Mouse (Mus musculus) liver (tissue): ENCODE results near the gene Spef2.
"Not testable (repeated sequence)": the region's sequence is repeated elsewhere in the genome, so short reads cannot be mapped to it uniquely, and the experiment has no call there.

Experiments
- DNase-seq: peaks from one replicate; pipeline ENCODE4 v3.0.0-alpha.2; 2020; ENCODE audit warnings: mixed read lengths

Spef2 gene

DNA sequence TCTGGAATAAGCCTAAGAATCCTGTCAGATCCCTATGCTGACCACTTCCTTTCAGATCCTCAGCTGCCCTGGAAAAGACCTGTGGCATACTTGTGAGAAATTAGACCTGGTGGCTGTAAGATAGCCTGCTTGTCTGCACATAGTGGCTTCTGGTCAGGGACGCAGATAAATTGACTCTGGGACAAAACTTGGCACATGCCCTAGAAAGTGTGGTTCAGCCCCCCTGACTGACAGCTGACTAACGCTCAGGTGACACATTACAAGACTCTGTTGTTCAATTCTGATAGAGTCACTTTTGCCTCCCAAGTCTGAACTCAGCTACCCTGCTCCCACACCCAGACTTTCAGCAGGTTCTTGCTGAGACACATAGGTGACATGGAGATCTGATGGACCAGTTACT lies 83.7 kb downstream of the Spef2 start:
- DNase-seq, result not testable (repeated sequence)

DNA sequence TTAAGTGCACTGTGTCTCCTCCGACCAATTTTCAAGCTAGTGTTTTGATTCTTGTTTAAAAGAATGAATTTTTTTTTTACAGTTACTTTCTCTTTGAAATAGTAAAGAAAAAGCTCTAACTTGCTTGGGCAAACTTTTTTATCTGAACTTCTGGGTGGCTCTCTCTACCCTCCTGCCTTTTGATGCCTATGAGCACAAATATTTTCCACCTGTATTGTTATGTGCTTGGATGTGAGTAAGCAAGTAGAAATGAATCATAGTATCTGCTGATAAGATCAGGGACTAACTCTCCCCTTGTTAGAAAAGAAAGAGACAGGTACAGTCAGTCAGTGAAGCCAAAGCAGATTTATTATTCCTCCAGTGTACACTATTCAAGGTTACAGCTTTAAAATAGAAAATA lies 87.5 kb downstream of the Spef2 start:
- DNase-seq, result no peak

DNA sequence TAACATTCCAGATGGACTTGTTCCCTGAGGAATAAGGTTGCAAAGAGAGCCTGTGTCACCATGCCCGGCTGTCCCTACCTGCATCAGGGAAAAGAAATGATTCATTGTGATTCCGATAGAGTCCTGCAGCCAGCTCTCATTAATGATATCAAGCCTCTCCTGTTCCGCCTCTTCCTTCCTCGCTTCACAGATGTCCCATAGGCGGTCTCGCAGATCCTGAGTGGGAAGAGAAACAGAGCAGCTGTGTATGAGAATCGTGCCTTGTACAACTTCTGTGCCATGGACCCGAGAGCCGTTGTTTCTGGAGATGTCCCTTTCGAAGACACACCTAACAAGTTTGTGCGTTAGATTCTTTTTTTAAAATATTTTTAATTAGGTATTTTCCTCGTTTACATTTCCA lies 114.2 kb downstream of the Spef2 start:
- DNase-seq, result no peak

DNA sequence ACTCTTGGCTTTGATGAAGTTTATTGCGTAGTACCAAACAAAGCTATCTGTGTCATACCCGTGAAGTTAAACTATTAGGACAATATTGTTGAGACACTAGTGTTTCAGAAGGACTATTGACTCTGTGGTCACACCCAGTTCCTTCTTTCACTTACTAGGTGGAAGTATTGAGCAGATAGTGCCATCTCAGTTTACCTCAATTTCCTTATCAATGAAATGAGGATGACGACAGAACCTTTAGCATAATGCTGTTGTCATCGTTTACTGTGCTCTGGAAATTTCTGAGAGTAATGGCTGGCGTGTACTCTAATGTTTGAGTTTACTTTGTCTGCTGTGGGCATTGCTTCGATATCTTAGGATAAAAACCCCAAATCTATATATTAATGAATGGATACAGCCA lies 117.0 kb downstream of the Spef2 start:
- no peak for DNase-seq

DNA sequence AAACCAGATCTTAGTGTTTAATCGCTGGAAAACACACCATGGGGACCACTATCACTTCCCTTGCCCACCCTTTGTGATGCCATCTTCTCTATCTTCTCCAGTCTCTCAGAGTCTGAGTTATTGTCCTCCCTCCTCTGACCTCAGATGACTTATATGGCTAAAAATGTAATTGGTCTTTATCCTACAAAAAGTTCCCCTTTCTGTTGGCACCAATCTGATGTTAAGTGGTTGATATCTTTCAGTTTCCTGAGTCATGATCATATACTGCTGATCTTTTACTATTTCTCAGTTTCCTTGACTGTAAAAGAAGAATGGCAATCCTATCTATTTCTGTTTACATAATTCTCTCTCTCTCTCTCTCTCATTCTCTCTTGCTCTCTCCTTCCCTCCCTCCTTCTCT lies 119.0 kb downstream of the Spef2 start:
- no peak for DNase-seq

DNA sequence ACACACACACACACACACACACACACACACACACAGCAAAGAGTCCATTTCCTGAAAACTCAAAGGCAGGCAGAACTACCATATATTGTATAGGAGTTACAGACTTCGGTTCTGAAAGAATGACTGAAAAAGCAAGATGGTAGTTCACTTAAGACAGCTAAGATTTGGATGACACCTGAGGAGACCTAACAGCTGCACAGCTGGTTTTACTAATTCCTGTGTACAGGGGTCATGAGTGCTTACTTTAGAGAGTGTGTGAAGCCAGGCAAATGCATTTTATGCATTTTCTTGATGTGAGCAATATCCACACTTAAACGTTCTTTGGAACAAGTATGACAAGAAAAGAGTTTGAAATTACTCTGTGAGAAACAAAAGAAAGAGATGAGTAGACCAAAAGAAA lies 124.0 kb downstream of the Spef2 start:
- DNase-seq, result no peak

DNA sequence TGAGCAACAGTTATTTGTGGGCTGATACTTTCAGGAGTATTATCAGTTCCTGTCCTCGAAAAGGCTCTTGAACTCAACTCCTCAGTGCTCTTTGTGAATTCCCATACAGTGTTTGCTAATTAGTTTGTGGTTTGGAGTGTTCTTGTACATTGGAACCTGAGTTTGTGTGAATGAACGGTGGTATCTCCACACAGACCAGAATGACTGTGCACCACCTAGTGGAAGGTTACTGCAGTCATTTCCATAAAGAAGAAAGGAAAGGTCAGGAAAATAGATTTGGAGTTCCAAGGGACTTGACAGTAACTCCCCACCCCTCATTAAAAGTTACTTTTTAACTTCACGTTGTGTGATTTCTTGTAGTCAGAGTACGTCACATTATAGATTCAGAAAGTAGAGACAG lies 140.5 kb downstream of the Spef2 start:
- no peak for DNase-seq

DNA sequence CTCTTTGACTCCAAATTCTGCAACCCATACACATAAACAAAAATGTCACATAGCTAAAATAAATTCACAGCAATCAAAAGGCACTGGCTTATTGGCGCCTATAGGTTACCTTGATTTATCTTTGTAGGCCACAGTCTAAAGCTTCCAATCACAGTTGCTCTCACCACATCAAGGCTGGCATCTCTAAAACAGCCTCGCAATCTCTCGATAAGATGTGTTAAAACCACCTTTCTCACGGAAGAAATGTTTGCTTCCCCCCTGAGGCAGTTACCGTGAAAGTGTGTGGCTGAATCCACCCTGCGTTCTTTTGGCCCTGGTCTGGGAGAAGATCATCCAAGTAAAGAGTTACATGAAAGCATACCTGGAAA lies 148.6 kb downstream of the Spef2 start:
- DNase-seq, result no peak

DNA sequence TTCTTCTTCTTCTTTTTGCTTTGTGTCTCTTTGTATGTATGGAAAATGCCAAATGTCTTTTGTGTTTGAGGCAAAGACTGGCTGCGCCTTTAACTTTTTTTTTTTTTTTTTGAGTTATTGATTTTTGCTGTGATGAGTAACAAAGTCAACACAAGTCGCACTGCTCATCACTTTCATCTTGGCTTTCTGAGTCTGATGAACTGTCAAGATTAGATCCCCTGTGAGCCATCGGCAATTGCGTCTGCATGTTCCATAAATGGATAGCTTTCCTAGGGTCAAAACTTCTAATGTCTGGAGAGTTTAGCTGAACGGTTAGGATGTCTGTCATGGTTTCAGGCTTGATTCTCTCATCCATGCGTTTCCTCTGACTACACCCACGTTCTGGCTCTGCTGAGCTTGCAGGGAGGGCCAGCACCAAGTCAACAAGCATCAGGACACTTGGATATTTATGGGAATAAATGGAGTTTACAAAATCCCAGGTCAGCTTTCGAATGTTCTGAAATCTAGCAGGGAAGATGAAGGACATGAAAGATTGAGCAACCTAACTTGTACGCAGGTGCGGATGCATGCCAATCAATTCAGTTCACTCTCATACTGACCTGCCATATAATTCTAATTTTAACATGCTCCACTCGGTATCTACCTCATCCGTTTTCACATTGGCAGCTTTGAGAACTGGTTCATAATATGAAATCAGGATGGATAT lies 149.1 kb downstream of the Spef2 start:
- DNase-seq, result no peak

DNA sequence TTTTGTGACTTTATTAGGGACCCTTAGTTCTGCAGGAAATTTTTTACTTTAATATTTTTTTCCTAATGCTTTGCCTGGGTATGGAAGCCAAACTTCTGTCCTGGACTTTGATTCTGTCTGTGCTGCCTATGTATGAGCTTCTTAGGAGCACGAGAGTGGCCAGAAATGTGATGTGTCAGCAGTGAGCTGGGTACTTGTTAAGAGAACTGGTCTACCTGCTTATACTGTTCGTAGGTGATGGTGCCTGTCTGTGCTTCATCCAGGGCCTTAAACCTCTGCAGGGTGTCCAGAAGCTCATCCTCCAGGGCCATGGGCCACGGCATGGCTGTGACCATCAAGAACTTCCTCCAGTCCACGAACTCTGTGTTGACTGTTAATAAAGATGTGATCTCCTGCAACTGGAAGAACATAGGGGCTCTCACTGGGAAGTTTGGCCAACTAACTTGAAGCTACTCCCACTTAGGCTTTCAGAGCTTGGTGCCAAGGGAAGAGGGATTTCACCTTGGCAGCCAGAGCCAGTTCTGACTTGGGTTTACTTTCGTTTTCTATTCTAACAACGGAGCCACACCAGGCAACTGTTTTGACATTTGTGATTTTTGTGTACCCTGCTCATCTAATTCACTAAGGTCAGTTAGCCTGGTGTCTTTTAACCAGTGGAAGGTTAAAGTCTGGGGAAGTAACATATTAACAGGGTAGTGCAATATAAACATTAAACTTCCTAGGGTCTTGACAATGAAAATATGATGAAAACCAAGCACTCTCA lies 152.2 kb downstream of the Spef2 start:
- no peak for DNase-seq

DNA sequence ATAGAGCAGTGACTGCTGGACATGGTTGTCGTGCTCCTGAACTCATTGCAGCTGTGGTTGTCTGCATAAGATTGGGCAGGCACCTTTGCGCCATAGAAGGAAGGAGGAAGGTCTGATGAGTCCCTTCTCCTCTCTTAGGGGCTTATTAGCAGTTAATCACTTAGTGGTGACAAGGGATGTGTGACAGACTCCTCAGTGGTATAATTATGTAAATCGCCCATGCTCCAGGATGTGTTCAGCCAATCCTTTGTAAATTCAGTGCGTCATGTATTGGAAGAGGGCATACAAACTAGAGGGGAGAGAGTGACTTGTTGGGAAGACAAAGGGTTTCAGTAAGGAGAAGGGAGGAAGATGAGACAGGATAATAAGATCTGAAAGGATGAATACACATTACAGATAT lies 158.7 kb downstream of the Spef2 start:
- DNase-seq, result no peak

DNA sequence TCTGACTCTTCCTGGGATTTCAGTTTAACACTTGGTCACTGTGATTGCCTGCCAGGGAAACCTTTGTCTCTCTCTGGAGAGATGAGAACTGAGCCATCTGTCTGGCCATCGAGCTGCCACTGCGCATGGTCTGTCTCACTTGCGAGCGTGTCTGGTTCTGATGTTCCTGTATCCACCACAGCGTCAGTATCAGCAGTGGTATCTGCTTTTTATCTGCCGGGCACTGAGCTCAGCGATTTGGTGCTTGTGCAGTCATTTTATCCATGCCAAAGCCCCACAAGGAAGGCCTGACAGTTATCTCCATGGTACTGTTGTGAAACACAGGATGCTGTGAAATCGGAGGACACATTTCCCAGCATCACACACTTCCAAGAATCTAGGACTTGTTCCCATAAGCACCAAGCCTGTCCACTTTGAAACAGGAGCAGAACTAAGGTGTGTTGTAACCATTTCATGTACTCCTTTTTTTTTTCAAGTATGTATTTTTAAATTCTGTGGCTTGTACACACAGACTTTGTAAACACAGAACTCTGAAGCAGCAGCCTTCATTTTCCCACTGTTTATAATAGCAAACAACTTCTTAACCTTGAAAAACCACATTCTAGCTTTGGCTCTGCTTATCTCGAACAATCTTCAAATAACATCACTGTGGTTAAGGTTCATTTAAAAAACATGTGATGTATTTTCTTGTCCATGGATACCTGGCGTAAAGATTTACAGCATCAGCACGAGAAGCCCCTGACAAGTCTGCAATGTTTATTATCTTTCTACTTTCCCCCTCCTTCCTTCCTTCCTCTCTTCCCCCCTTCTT lies 168.0 kb downstream of the Spef2 start:
- DNase-seq, result no peak

DNA sequence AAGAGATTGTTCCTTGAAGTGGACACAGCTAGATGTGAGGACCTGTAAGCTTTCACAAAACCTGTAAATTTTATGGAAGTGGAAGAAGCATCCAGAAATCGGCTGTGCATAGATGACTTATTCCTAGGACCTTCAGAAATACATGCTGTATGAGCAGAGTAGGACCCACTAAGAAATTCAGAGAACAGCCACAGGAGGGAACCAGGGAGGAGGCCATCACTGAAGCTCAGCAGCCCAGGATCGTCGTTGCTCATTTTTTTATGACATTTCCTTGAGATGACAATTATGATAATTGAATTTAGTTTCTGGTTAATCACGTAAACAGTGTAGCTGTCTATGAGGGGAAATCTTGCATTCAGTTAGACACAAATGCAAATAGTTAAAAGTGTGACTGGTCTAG lies 171.4 kb downstream of the Spef2 start:
- DNase-seq, result no peak

DNA sequence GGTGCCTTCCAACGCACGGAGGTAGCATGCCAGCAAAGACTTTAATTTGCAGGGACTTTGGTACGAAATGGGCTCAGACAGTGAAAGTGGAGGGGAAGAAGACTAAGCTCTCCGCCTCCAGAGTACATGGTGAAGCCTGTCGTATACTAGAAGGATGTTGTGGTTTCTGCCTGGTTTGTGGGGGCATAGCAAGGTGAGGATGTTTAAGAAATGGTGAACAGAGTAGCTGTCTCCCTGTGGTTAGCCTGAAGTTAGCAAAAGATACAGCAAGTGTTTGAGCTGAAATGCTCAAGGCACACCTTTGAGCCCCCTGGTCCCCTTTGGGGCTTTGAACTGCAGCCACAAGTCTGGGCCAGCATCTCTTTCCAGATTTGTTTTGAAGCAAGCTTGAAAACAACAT lies 173.9 kb downstream of the Spef2 start:
- DNase-seq, result no peak

DNA sequence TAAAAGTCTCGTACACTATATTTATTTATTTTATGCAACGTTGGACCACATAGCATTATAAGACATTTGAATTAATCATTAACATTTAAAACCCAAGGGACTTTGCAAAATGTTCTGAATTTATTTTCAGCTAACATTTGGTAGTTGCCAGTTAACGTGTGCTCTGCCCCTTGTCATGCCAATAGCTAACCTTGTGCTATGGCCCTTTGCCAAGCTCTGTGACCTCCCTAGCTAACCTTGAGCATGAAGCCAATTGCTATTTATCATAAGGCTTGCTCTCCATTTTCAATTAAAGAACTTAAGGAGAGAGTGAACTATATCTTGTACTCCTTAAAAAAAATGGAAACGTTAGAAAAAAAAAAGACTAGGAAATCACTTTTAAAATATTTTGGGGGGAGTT lies 175.3 kb downstream of the Spef2 start:
- DNase-seq, result no peak

DNA sequence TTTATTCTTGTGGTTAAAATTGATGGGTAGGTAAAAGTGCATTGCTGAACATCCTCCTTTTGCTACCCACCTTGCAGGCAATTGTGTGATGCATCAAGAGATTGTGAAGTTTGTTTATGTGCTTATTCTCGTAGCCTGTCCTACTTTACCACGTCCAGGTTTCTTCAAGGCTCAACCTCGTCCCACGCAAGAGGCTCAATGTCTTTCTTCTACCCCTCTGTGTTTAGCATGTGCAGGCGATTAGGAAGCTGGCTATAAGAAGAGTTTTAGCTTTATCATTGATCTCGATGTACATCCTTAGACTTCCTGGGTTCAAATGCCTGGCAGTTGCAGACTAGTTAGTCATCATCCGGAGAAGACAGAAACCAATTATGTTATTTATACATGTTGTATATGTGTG lies 176.0 kb downstream of the Spef2 start:
- no peak for DNase-seq

DNA sequence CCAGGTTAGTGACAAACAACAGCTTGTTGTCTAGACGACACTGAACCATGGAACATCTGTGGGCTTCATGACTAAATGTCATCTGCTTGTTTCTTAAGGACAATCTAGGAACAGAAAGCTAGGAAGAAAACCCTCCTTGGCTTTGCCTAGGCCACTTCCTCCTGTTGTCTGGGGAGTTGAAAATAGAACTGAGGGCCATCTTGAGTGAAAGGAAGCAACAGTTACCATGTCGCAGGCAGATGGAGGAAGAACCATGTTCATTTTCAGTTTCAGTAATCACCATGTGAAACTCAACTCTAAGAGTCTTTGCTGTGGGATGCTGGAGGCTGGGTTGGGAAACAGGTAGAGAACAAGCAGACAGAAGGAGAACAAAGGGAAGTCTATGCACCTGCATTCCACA lies 176.8 kb downstream of the Spef2 start:
- no peak for DNase-seq

DNA sequence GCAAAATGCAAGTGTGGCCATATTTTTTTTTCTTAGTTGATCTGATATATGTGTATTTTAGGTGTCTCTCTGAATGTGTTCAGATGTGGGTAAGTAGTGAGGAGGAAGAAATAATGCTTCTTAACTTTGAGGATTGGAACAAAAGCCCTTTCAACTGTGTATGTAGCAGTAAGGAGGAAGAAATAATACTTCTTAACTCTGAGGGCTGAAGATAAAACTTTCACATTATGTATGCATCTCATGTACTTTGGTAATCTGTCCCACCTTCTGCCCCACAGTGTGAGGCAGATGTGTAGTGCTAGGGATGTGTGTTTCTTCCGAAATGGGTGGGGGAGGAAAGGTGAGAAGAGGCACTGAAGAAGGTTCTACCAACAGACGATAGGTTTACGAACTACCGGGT lies 181.4 kb downstream of the Spef2 start:
- no peak for DNase-seq

DNA sequence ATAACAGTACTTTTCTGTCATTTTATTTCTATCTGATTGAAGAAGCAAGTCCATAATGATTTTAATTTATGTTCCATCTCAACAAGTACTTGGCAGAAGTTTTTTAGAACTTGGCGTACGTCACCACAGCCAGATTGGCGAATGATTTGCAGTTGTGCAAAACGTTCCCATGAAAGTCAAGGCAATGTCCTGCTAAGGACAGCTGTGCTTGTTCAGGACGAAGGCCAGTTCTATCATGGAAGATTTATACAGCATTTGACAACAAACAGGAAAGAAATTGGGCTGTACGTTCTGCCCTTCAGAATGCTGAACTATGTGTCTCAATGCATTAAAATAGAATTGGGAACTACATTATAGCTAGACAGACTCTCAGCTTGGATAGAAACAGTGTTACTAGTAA lies 183.3 kb downstream of the Spef2 start:
- DNase-seq, result no peak

DNA sequence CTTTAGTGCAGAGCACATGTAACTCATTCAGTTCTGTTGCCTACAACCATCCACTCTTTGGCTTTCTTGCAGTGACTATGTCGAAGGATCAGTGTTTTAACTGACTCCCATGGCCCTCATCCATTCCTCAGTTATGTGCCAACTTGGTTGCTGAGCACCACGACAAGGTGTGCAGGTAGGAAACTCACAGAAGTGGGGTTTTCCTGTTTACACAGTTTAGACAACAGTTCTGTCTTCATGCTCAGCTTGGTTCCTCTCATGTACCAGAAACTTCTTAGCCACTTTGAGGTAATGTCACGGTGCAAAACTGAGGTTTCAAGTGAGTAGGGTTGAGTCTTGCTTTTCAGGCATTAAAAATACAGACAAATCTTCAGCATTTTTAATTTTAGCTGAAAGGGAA lies 184.5 kb downstream of the Spef2 start:
- DNase-seq, result no peak

DNA sequence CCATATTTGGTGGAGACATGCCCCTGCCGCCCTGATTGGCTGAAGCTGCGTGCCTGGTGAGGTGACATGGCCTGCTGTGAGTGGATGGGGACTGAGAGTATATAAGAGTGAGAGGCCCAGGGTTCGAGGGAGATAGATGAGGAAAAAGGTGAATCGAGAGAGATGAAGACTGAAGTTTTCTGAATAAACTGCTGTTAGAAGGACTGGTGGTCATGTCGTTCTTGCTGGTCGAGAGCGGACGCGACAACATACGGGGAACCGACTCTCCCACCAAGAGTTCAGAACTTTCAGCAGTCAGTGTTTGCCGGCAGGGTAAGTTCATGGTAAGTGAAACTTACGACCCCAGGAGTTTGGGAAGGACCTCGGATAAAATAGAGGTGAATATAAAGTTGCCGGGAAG lies 191.4 kb downstream of the Spef2 start:
- not testable (repeated sequence) for DNase-seq

DNA sequence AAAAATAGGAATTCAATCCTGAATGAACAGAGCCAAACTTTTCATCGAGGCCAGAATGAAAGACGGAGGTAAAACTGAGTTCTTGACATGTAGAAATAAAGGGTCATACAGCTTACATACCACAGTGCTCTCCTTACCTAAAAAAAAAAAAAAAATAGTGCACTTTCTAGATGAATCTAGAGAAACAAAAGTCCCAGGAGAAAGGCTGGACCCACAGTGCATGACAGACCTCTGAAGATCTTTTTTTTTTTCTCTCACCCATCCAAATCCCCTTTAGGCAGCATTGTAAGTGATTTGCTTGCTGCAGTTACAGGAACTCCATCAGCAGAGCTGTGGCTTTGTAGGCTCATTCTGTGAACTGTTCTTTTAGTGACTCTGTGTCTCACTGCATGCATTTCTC lies 199.7 kb downstream of the Spef2 start:
- DNase-seq, result no peak

DNA sequence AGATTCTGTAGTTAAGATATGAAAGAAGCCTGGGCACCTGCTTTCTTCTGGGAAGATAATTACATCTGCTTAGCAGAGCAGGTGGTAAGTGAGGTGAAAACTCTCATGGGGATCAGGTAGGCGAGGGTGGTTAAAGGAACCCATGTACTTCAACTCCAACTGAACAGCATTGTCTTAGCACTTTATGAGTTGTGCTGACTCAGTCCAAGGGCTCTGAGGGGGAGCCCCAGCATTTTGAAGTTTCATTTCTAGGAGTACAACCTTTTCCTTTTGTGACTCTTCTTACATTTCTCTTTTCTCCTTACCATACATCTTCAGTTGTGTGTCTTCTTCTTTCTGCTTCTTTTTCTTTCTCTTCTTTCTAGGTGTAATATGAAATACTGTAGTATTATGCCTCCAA lies 213.5 kb downstream of the Spef2 start:
- no peak for DNase-seq

DNA sequence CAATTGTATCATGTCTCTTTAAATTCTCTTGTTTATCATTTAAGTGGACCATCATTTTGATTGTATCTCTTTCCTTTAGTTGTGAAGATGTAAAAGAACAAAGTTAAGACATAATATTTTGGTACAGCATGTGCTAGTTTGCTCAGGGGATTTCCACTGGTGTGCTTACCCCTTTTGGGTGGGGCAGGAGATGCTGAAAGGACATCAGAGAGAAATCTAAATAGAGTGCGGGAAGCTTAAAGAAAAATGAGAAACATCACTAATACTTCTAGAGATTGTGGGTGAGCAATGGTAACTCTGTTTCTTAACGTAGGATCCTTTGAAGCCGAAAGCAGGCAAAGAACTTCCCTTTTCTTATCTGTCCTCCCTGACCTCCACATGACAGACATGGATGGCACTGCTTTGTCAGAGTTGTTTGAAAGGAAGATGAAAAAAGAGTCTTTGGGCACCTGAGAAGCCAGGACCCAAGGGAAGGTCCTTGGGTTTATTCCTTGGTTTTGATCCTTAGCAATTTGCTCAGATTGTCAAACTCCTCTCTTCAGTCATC lies 215.2 kb downstream of the Spef2 start:
- no peak for DNase-seq
